Mouse (Mus musculus) midbrain, postnatal 0 days (tissue): ENCODE measurements around the gene Spag17. TPM values are rescaled to one million over a fixed set of nuclear protein-coding genes. Genes with fewer than 3 reads are reported as not detected.

Experiments used
- ATAC-seq: fragments of 200-750 bp; cut with Nextera tagmentation; 2 replicates; pipeline ENCODE4 v1.8.0; 2017; ENCODE audit warnings: moderate number of reproducible peaks, mild to moderate bottlenecking, moderate TSS enrichment, moderate library complexity; ENCODE audit not compliant: low FRiP score
- DNase-seq: peaks from one replicate; pipeline ENCODE4 v3.0.0-alpha.2; 2015; ENCODE audit warnings: low spot score
- H3K27ac ChIP-seq: fragments of 300-500 bp; sonication (generic); 2 replicates; pipeline ENCODE4 v1.5.1; 2014; ENCODE audit warnings: low read depth, mild to moderate bottlenecking, low read length, mixed read lengths
- H3K27me3 ChIP-seq: fragments of 300-500 bp; sonication (generic); 2 replicates; pipeline ENCODE4 v1.6.1; 2014; ENCODE audit warnings: low read length, control low read depth, mixed read lengths; ENCODE audit not compliant: insufficient read depth
- H3K36me3 ChIP-seq: fragments of 300-500 bp; sonication (generic); 2 replicates; pipeline ENCODE4 v1.6.1; 2014; ENCODE audit warnings: low read length, control low read depth, mixed read lengths; ENCODE audit not compliant: insufficient read depth
- H3K4me1 ChIP-seq: fragments of 300-500 bp; sonication (generic); 2 replicates; pipeline ENCODE4 v1.6.1; 2014; ENCODE audit warnings: mild to moderate bottlenecking, control low read depth, antibody characterized with exemption, low read length, mixed read lengths; ENCODE audit not compliant: insufficient read depth
- H3K4me2 ChIP-seq: fragments of 300-500 bp; sonication (generic); 2 replicates; pipeline ENCODE4 v1.6.1; 2014; ENCODE audit warnings: low read depth, mild to moderate bottlenecking, low read length, mixed read lengths; ENCODE audit not compliant: poor library complexity, severe bottlenecking
- H3K4me3 ChIP-seq: fragments of 300-500 bp; sonication (generic); 2 replicates; pipeline ENCODE4 v1.5.1; 2014; ENCODE audit warnings: low read depth, mild to moderate bottlenecking, low read length, moderate library complexity
- H3K9ac ChIP-seq: fragments of 300-500 bp; sonication (generic); replicated peaks from 2 replicates; pipeline ENCODE4 v1.6.1; 2014; ENCODE audit warnings: mild to moderate bottlenecking, low read length, moderate library complexity, mixed read lengths; ENCODE audit not compliant: poor library complexity, severe bottlenecking
- H3K9me3 ChIP-seq: fragments of 300-500 bp; sonication (generic); 2 replicates; pipeline ENCODE4 v1.6.1; 2016; ENCODE audit warnings: low read length, control low read depth
- CTCF ChIP-seq: IDR thresholded peaks from 2 replicates; pipeline ENCODE4 v1.5.1; 2016; ENCODE audit warnings: antibody characterized with exemption, mild to moderate bottlenecking
- WGBS: fragments of 180-500 bp; shearing (Covaris S2); extraction: QIAGEN DNeasy Blood & Tissue Kit; methylation state at CpG from one replicate; pipeline ENCODE4 v1.1.7; 2014; 5-methylcytosine and 5-hydroxymethylcytosine counted together
- polyA plus RNA-seq: library from polyadenylated mRNA; unstranded; fragments of >200 nt; fragmentation: Nextera tagmentation; extraction: Ambion mirVana; gene quantifications from 2 replicates; pipeline ENCODE4 v1.2.1, GENCODE M21; 2015
- total RNA-seq: library from RNA; depleted of rRNA; stranded (reverse); fragments of >200 nt; gene quantifications from 2 replicates; pipeline ENCODE4 v1.2.3, GENCODE M21; 2014

The Spag17 gene
- total and polyA plus RNA-seq, 2 experiments from 2014 or later, result 0.22 to 0.80 TPM

DNA sequence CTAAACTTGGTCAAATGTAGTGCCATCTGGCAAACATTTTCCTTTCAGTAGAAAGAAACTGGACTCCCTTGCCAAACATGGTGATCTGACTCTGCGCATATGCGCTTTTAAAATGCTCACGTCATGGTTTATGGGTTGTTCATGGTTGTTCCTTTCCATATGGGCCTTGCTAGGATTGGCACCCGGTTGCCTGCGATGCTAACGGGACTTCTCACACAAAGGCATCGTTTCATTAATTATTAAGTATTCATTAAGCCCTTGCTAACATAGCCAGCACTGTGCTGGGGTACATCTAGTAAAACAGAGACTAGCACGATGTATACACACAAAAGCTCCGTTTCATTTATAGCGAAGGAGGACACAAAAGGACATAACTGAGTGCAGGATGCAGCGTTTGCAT lies 304.7 kb downstream of the Spag17 start:
- Histone ChIP-seq H3K4me2 (no peak overlapping the region), H3K27ac (no peak overlapping the region), H3K36me3 (peaks cover 27% of the 10 kb centered on the region), H3K9me3 (no peaks in the 10 kb centered on the region), H3K9ac (no peak overlapping the region), H3K4me1 (no peaks in the 10 kb centered on the region), H3K4me3 (no peak overlapping the region), H3K27me3 (no peaks in the 10 kb centered on the region)
- ATAC-seq (no peak), DNase-seq (no peak)
- WGBS, result 80% methylated on average over 11 of the region's 11 CpGs
- TF ChIP-seq CTCF, result no peak
